Mouse (Mus musculus): ENCODE measurements around the gene Cercam.

GRCm38 (mm10) chr2:29857341-29857740 is 11.6 kb upstream of the Cercam start:
- TF ChIP-seq POLR2A (IDR thresholded peaks at IDR 0.05; ENCODE audit: extremely low read depth, insufficient read depth, low read length) (no peak), CTCF (IDR thresholded peaks at IDR 0.05; ENCODE audit: extremely low read depth, insufficient read depth, low read length) (no peak)
